Mouse (Mus musculus) thymus, postnatal 0 days (tissue): ENCODE results near the gene Celf6. TPM values are rescaled to one million over a fixed set of nuclear protein-coding genes. Genes with fewer than 3 reads are reported as not detected.
A peak's percentile ranks its signal among the peaks of the same experiment; 100 is the strongest.

Source experiments
- DNase-seq: peaks from one replicate; pipeline ENCODE4 v3.0.0-alpha.2; 2015; ENCODE audit warnings: low spot score
- polyA plus RNA-seq: library from polyadenylated mRNA; unstranded; fragments of >200 nt; fragmentation: Nextera tagmentation; extraction: Ambion mirVana; gene quantifications from 2 replicates; pipeline ENCODE4 v1.2.1, GENCODE M21; 2015

Celf6 gene
- polyA plus RNA-seq, 1 experiment from 2014 or later: 0.08 TPM

GRCm38 (mm10) chr9:59584871-59585308, 7.2 kb downstream of the Celf6 start:
- peak; percentile 70 for DNase-seq

- DNase-seq: no peak
Measured at GRCm38 (mm10) chr9:59588252-59588651, 10.5 kb downstream of the Celf6 start.

- DNase-seq: peak; percentile 25
Measured at GRCm38 (mm10) chr9:59588710-59589671, 11.3 kb downstream of the Celf6 start.

- DNase-seq: no peak
Measured at GRCm38 (mm10) chr9:59589703-59590439, 12.2 kb downstream of the Celf6 start.

- DNase-seq: no peak
Measured at GRCm38 (mm10) chr9:59601661-59602060, 23.9 kb downstream of the Celf6 start.

GRCm38 (mm10) chr9:59605967-59606366, 28.2 kb downstream of the Celf6 start:
- DNase-seq: no peak

GRCm38 (mm10) chr9:59610950-59611349, 33.2 kb downstream of the Celf6 start:
- no peak for DNase-seq

- no peak for DNase-seq
Measured at GRCm38 (mm10) chr9:59615797-59616196, 38.1 kb downstream of the Celf6 start.

GRCm38 (mm10) chr9:59616622-59617306, 39.0 kb downstream of the Celf6 start, which contains the start of gene Parp6:
Parp6 (plus strand) TSS chr9:59617284.
- DNase-seq: peak; percentile 100

GRCm38 (mm10) chr9:59617307-59617973, 39.7 kb downstream of the Celf6 start:
- no peak for DNase-seq

- DNase-seq: no peak
Measured at GRCm38 (mm10) chr9:59638372-59638771, 60.7 kb downstream of the Celf6 start.

GRCm38 (mm10) chr9:59639936-59640335, 62.2 kb downstream of the Celf6 start:
- DNase-seq: no peak

- no peak for DNase-seq
Measured at GRCm38 (mm10) chr9:59641320-59641719, 63.6 kb downstream of the Celf6 start.

- DNase-seq: no peak
Measured at GRCm38 (mm10) chr9:59649911-59650310, 72.2 kb downstream of the Celf6 start.

GRCm38 (mm10) chr9:59653371-59653770, 75.7 kb downstream of the Celf6 start:
- no peak for DNase-seq

- DNase-seq: no peak
Measured at GRCm38 (mm10) chr9:59654450-59654983, 76.8 kb downstream of the Celf6 start.

- peak; percentile 98 for DNase-seq
Measured at GRCm38 (mm10) chr9:59655958-59656634, 78.4 kb downstream of the Celf6 start, which contains the start of gene Pkm. Pkm (plus strand) TSS chr9:59656368.
